Mouse (Mus musculus) CH12.LX (cell line): ENCODE data around the gene Tmem108. TPM values are rescaled to one million over a fixed set of nuclear protein-coding genes. Genes with fewer than 3 reads are reported as not detected.

ENCODE experiments used
- DNase-seq: peaks from one replicate; pipeline ENCODE4 v3.0.0-alpha.2; 2013; ENCODE audit errors: extremely low read depth
- H3K27ac ChIP-seq: 2 replicates; pipeline ENCODE4 v1.5.1; 2012; ENCODE audit warnings: low read depth, mild to moderate bottlenecking, control low read depth, moderate library complexity; ENCODE audit not compliant: insufficient read depth
- H3K27me3 ChIP-seq: replicated peaks from 2 replicates; pipeline ENCODE3; 2012; ENCODE audit warnings: inconsistent platforms
- H3K36me3 ChIP-seq, 2 experiments: replicated peaks in 1 of 2; 2 replicates each; pipeline versions ENCODE3 to v1.6.1; 2012; ENCODE audit warnings: inconsistent platforms in 1 of 2, low read length in 1 of 2, mild to moderate bottlenecking in 1 of 2, mixed read lengths in 1 of 2, moderate library complexity in 1 of 2; ENCODE audit not compliant: control insufficient read depth in 1 of 2, insufficient read depth in 1 of 2
- H3K4me1 ChIP-seq, 2 experiments: 2 replicates each; pipeline ENCODE4 v1.6.1; 2012; ENCODE audit warnings: inconsistent platforms in 1 of 2, moderate library complexity in 1 of 2; ENCODE audit not compliant: insufficient read depth in 2 of 2, control insufficient read depth in 1 of 2
- H3K4me2 ChIP-seq: 2 replicates; pipeline ENCODE4 v1.6.1; 2012; ENCODE audit warnings: low read depth, mild to moderate bottlenecking, control low read depth; ENCODE audit not compliant: poor library complexity, insufficient read depth, severe bottlenecking
- H3K4me3 ChIP-seq, 3 experiments: fragments of 150-350 bp in 1 of 3; sonication (generic) in 1 of 3; replicated peaks in 1 of 3; 2 replicates each; pipeline versions ENCODE3 to v1.5.1; 2011 to 2012; ENCODE audit warnings: low read depth in 2 of 3, low read length in 2 of 3, mild to moderate bottlenecking in 2 of 3, moderate library complexity in 2 of 3, control low read depth in 1 of 3, improper control_type of control experiment in 1 of 3, inconsistent platforms in 1 of 3, mixed read lengths in 1 of 3; ENCODE audit not compliant: poor library complexity in 1 of 3
- H3K79me2 ChIP-seq: replicated peaks from 2 replicates; pipeline ENCODE4 v1.6.1; 2012; ENCODE audit warnings: mild to moderate bottlenecking, moderate library complexity; ENCODE audit not compliant: control insufficient read depth, poor library complexity, insufficient read depth, severe bottlenecking; ENCODE audit errors: extremely low read depth
- H3K9ac ChIP-seq: 2 replicates; pipeline ENCODE4 v1.6.1; 2012; ENCODE audit warnings: low read depth, mild to moderate bottlenecking, control low read depth, moderate library complexity; ENCODE audit not compliant: insufficient read depth
- H3K9me3 ChIP-seq: replicated peaks from 2 replicates; pipeline ENCODE3; 2012; ENCODE audit warnings: low read length, inconsistent platforms, mixed read lengths
- BHLHE40 ChIP-seq: IDR thresholded peaks from 2 replicates; pipeline ENCODE4 v1.6.1; 2011; ENCODE audit warnings: mild to moderate bottlenecking, low read depth, low read length, improper control_type of control experiment
- CHD1 ChIP-seq: IDR thresholded peaks from 2 replicates; pipeline ENCODE4 v1.6.1; 2012; ENCODE audit warnings: low read depth, low read length, improper control_type of control experiment, inconsistent platforms
- EP300 ChIP-seq: IDR thresholded peaks from 2 replicates; pipeline ENCODE4 v1.6.1; 2011; ENCODE audit warnings: low read length, improper control_type of control experiment
- HCFC1 ChIP-seq: IDR thresholded peaks from 2 replicates; pipeline ENCODE4 v1.6.1; 2012; ENCODE audit warnings: low read depth, mild to moderate bottlenecking, inconsistent platforms, low read length, improper control_type of control experiment
- IRF4 ChIP-seq: IDR thresholded peaks from 2 replicates; pipeline ENCODE4 v1.6.1; 2014; ENCODE audit warnings: low read depth, mild to moderate bottlenecking, inconsistent platforms, low read length, improper control_type of control experiment
- JUN ChIP-seq: IDR thresholded peaks from 2 replicates; pipeline ENCODE4 v1.6.1; 2011; ENCODE audit warnings: low read depth, mild to moderate bottlenecking, low read length, improper control_type of control experiment, moderate library complexity; ENCODE audit not compliant: insufficient read depth
- MAFK ChIP-seq: IDR thresholded peaks from 2 replicates; pipeline ENCODE4 v1.6.1; 2011; ENCODE audit warnings: low read length, improper control_type of control experiment; ENCODE audit not compliant: insufficient replicate concordance
- MYC ChIP-seq: IDR thresholded peaks from 2 replicates; pipeline ENCODE4 v1.6.1; 2011; ENCODE audit warnings: low read depth, mild to moderate bottlenecking, improper control_type of control experiment, low read length
- NRF1 ChIP-seq: IDR thresholded peaks from 2 replicates; pipeline ENCODE4 v1.6.1; 2014; ENCODE audit warnings: low read depth, mild to moderate bottlenecking, inconsistent platforms, low read length, improper control_type of control experiment, moderate library complexity
- PAX5 ChIP-seq: IDR thresholded peaks from 2 replicates; pipeline ENCODE4 v1.6.1; 2012; ENCODE audit warnings: low read length, inconsistent platforms, mixed read lengths
- POLR2AphosphoS2 ChIP-seq: IDR thresholded peaks from 2 replicates; pipeline ENCODE4 v1.6.1; 2011; ENCODE audit warnings: low read depth, low read length, improper control_type of control experiment
- SMC3 ChIP-seq: IDR thresholded peaks from 2 replicates; pipeline ENCODE4 v1.6.1; 2011; ENCODE audit warnings: low read depth, low read length, improper control_type of control experiment
- UBTF ChIP-seq: IDR thresholded peaks from 2 replicates; pipeline ENCODE4 v1.6.1; 2012; ENCODE audit warnings: low read depth, mild to moderate bottlenecking, inconsistent platforms, low read length, improper control_type of control experiment, moderate library complexity
- ZNF384 ChIP-seq: IDR thresholded peaks from 2 replicates; pipeline ENCODE4 v1.6.1; 2012; ENCODE audit warnings: low read depth, low read length, improper control_type of control experiment, inconsistent platforms
- dilution Hi-C: fragments of 300-500 bp; cut with MboI; formaldehyde crosslinking; loops from 2 replicates; pipeline ENCODE4 v1.14.3; 2020; ENCODE audit warnings: low sequenced_read_pairs; ENCODE audit not compliant: extremely low pct_unique_long_range_greater_than_20kb, extremely low pct_ligation_motif_present
- in situ Hi-C: fragments of 300-500 bp; cut with MboI; formaldehyde crosslinking; loops from 3 replicates; pipeline ENCODE4 v1.14.3; 2019; ENCODE audit warnings: low sequenced_read_pairs, low pct_ligation_motif_present, low pct_unique_long_range_greater_than_20kb, mixed read lengths
- polyA plus RNA-seq: library from polyadenylated mRNA; unstranded; fragments of >175 nt; gene quantifications from 2 replicates; pipeline ENCODE4 v1.2.1, GENCODE M21; 2012; ENCODE audit warnings: low read depth; ENCODE audit not compliant: insufficient read length
- total RNA-seq, 2 experiments: library from RNA; depleted of rRNA; stranded (reverse); fragments of 300-350 nt in 1 of 2; fragments of >200 nt in 1 of 2; gene quantifications; 2 replicates each; pipeline ENCODE4 v1.2.3; 2012 to 2014

The Tmem108 gene
- total and polyA plus RNA-seq, 3 experiments, result 0.04 to 0.13 (median 0.07) TPM

- in situ Hi-C loops, result loop anchor here (25.0 kb wide), 1 partner anchor 532 kb away; the partner anchor contains the start of gene Nphp3
- H3K4me1 ChIP-seq, result peaks cover 0 to 2% of the 10 kb centered on the region in 2 experiments; a peak in 1 of 4 replicates
- H3K9me3 ChIP-seq, result no peaks in the 10 kb centered on the region
- H3K27me3 ChIP-seq, result peaks cover 6% of the 10 kb centered on the region
- no peak overlapping the region for H3K27ac ChIP-seq
- TF ChIP-seq MYC, result no peak
- no peak for TF ChIP-seq EP300
- TF ChIP-seq JUN, result no peak
- no peak for TF ChIP-seq UBTF
- no peak for TF ChIP-seq ZNF384
- no peak for TF ChIP-seq MAFK
- TF ChIP-seq CHD1, result no peak
- no peak for TF ChIP-seq NRF1
- no peak for TF ChIP-seq SMC3
- no peak for TF ChIP-seq PAX5
- no peak for TF ChIP-seq IRF4
- no peak for DNase-seq
- no peaks in the 10 kb centered on the region for H3K79me2 ChIP-seq
- dilution Hi-C loops, result no loop called here
- H3K9ac ChIP-seq, result no peak overlapping the region
- no peak overlapping the region for H3K4me2 ChIP-seq
- H3K36me3 ChIP-seq, result no peaks in the 10 kb centered on the region
- H3K4me3 ChIP-seq, result no peak overlapping the region
These were observed 280.9 kb downstream of the Tmem108 start for GRCm38 (mm10) chr9:103480603-103481220.

GRCm38 (mm10) chr9:103480044-103480576 is 281.5 kb downstream of the Tmem108 start, which contains the start of gene Bfsp2:
Gene Bfsp2, minus strand, starts transcription at chr9:103480420.
- no peaks in the 10 kb centered on the region for H3K36me3 ChIP-seq
- H3K9ac ChIP-seq, result no peak within 1 kb of the TSS
- no peaks in the 10 kb centered on the region for H3K9me3 ChIP-seq
- no peak within 1 kb of the TSS for H3K4me3 ChIP-seq
- H3K27ac ChIP-seq, result no peak within 1 kb of the TSS
- no peak for DNase-seq
- peaks cover 6% of the 10 kb centered on the region for H3K27me3 ChIP-seq
- in situ Hi-C loops (loop anchor here (25.0 kb wide), 1 partner anchor 532 kb away; the partner anchor contains the start of gene Nphp3), dilution Hi-C loops (no loop called here)
- peaks cover 0 to 2% of the 10 kb centered on the region in 2 experiments; a peak in 1 of 4 replicates for H3K4me1 ChIP-seq
- no peak within 1 kb of the TSS for H3K4me2 ChIP-seq
- TF ChIP-seq BHLHE40 (no peak), EP300 (no peak), HCFC1 (no peak), MYC (no peak), CHD1 (no peak), POLR2AphosphoS2 (no peak)
- no peaks in the 10 kb centered on the region for H3K79me2 ChIP-seq
